Mouse (Mus musculus) kidney, postnatal 14 days (tissue): ENCODE measurements around the gene Ptprn2.

Experiments
- DNase-seq: peaks from one replicate; pipeline ENCODE4 v3.0.0; 2022; ENCODE audit warnings: mixed read lengths

The Ptprn2 gene

DNA sequence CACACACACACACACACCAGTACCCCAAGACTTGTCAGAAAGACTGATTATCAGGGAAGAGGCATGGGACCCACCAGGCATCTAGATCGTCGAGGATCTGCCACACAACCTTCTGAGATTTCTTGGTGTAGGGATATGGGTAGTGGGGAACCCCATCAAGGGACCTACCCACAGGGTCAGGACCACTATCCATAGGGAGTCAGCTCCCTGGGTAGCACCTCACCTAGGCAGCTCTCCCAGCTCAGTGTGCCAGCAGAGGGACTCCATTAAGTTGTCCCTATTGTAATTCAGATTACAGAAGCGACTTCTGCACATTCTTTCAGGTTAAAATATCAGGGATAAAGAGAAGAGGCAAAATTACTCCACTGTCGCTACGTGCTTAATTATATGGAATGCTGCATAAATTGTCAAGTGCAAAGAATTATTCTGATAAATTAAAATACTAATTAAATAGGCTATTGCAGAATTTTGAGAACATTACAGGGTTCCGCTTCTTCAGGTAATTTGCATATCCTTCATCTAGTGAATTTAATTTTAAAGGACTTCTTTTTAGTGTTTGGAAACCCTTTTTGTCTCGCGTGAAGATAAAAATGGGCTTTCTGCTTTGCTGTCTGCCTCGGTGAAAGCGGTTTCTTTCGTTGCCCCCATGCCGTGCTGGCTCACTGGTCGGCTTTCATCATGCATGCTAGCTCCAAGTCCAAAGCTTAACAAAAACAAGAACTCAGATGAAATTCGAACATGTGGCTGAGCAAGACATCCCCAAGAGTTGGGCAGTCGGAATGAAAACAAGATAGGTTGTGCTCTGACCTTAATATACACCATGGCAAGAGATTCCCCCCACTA is 531.5 kb downstream of the Ptprn2 start:
- no peak for DNase-seq

DNA sequence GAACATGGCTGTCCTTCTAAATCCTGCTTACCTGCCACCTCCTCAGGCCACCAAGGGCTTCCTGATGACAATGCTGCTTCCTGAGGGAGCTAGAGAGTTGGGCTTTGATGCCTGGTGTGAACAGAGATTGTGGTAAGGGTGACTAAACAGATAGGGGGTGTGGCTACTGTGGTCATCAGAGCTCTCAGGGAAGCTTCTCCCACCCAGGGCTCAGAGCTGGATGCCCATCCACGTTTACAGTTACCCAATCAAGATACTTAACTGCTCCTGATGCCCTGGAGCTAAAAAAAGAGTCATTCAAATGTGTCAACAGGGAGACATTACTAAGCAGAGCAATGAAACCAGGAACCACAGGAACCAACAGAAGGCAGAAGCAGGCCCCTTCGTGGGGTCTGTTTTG is 532.4 kb downstream of the Ptprn2 start:
- no peak for DNase-seq

DNA sequence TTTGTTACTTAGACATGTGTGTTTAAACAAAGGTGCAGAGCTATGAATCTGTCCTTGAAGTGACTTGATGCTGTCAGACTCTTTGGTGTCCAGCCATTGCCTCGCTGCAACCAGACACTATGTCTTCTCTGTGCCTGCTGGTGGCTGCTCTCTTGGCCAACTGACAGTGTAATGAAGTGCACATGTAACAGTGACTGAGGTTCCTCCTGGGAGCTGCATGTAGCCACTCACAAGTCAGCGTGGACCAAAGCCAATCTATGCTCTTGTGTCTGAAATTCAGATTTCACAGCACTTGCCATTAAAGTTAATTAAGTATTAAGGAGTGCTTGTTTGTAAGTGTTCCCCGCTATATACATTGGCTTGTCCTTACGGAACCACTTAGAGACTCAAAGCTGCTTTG is 537.7 kb downstream of the Ptprn2 start:
- no peak for DNase-seq

DNA sequence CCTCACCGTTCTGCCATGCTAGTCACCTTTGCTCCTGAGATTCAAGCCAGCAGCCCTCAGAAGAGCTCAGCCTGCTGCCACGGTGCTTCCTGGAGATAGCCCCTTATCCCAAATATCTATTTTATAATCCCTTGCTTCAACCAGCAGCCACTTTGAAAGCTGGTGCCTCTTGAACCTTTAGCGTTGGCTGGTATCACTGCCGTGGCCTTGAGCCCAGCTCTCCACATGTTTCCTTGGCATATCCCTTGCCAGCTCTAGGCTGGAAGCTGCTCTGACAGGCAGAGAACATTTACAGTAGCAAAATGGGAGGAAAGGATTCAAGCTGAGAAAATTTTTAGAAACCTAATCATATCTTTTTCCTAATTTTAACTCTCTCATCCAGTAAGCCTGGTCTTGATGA is 539.4 kb downstream of the Ptprn2 start:
- DNase-seq, result no peak

DNA sequence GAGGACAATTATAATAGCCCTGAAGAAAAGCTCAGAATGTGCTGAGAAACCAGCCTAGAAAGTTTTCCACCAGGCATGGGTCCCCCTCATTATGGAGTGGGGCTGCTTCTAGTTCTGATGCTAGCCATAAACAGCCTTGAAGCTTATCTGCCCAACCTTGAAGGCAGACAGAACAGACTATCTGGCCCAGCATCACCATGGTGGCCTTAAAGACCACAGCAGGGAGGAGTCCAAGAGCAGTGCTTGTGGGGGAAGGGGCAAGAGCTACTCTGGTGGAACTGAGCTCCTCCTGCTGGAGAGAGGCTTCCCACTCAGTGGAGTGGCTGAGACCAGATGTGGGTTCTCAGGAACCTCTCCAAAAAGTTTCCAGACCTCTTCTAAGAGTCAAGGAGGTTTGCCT is 540.2 kb downstream of the Ptprn2 start:
- no peak for DNase-seq

DNA sequence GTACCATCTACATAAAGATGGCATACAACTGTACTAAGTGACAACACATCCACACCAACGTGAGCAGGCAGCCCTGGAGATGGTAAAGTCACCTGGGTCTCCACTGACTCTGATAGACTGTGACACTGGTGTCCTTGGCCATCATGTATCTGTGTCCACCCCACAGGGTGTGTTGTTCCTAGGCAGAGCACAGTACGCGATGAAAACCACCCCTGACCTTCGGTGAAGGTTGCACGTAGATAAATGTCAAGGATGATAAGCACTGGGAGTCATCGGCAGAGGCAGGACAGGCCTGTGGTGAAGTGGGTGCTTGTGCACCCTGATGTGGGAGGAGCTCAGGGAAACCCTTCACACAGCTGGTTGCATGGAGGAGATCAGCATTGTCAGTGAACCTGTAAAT is 541.8 kb downstream of the Ptprn2 start:
- DNase-seq, result no peak

DNA sequence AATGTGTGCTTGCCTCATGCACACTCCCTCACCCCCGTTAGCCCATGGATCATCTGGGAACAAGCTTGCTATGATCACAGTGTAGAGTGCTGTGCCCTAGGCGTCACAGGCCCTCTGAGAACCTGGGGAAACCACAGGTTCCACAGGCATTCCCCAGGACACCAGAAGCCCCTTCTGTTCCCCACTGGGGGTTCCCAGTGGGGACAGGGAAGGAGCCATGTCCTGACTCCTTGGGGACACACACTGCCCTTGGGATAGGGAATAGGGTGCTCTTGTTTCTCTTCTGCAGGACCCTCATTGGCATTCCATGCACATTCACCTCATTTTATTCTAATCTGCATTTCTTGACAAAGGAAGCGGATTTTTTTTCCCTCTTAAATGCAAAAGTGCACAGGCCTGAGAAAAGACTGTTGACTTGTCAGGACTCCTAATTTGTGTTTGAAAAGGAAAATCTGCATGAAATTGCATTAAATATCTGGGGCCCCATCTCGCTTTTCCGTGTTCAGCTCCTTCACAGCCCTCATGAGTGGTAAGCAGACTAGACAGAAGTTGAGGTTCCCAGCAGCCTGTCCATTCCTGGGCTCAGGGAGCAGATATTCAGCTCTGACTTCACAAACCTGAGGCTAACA is 542.9 kb downstream of the Ptprn2 start:
- DNase-seq, result no peak

DNA sequence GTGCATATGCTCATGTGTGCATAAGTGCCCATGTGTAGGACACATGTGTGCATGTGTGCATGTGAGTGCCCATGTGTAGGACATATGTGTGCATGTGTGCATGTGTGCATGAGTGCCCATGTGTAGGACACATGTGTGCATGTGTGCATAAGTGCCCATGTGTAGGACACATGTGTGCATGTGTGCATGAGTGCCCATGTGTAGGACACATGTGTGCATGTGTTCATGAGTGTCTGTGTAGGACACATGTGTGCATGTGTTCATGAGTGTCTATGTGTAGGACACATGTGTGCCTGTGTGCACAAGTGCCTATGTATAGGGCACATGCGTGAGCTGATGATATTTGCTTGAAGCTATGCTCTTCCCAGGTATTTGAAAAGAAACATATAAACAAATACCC is 547.7 kb downstream of the Ptprn2 start:
- no peak for DNase-seq

DNA sequence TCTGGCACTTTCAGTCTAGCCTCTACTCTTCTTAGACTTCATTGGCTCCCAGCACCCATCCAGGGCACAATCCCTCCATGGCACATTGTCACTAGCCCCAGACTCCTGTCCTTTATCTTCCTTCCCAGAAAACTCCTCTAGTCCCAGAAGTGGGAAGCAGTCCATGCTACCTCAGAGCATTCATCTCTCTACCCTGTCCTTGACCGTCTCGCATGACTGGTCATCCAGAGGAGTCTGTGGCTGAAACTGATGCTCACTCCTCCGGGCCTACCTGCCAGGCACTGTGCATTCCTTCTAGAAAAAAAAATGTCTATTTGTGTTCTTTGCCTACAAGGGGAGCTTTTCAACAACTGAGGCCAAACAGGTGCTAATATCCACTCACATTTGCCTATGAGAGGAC is 549.0 kb downstream of the Ptprn2 start:
- DNase-seq, result no peak

DNA sequence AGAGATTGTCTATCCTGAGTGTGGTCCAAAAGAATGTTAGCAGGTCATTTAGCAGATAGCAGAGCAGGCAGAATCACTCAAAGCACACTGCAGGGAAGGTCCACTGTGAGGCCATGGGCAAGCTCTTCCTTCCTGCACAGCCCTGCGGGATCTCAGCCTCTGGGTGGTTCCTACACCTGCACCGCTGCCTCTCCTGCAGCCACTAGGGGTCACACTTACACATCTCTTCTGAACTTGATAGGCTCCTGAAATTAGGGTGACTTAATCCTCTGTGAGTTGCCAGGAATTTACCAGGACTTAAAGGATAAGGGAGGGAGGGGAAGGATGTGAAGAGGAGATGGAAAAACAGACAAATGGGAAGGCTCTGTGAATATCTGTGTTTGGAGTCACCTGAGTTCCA is 549.7 kb downstream of the Ptprn2 start:
- peak; percentile 62 for DNase-seq

DNA sequence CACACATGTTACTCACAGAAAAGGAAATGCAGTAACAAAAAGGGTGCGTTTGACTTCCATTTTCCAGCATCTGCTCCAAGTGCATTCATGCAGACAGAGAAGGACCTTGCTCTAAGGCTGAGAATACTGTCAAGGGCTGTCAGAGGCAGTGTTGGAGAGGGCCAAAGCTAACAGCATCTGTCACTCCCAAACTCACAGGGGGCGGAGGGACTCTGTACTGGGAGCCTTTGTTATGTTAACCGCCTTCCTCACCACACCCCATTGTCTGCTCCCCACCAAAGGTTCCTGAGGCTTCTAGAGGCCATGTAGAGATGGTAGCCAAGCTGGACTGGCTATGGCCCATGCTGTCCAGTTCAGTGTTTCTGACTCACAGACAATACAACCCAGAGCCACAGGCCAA is 553.9 kb downstream of the Ptprn2 start:
- DNase-seq, result no peak

DNA sequence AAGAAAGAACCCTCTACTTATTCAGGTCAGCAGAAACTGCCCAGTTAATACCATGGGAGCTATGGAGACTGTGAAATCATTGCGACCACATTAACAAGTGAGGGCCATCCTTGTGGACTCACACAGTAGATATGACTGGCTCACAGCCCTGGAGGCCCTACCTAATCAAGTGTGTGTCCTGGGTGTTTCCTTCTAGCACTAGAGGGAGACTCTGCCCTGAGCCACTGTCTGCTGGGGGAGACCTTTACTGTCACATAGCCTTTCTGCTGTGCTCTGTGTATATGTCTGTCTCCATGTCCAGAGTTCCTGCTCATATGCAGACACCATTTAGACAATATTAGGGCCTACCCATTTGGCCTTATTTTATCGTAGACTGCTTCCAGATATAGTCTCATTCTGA is 555.9 kb downstream of the Ptprn2 start:
- DNase-seq, result no peak

DNA sequence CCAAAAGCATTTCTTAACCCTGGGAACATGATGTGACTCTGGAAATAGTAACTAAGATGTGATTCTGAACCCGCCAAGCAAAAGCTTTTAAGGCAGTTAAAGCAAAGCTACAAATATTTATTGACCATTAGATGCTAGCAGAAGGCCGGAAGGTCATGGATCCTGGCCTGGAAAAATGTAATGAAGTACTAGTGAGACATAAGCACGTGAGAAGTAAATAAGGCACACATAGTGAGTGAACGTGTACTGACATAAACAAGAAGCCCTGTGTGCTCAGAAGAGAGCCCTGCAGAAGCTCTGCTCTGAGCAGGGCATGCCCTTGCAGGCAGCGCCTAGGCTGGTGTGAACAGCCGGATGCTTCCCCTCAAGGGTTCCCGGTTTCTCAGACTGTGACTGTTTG is 557.2 kb downstream of the Ptprn2 start:
- no peak for DNase-seq

DNA sequence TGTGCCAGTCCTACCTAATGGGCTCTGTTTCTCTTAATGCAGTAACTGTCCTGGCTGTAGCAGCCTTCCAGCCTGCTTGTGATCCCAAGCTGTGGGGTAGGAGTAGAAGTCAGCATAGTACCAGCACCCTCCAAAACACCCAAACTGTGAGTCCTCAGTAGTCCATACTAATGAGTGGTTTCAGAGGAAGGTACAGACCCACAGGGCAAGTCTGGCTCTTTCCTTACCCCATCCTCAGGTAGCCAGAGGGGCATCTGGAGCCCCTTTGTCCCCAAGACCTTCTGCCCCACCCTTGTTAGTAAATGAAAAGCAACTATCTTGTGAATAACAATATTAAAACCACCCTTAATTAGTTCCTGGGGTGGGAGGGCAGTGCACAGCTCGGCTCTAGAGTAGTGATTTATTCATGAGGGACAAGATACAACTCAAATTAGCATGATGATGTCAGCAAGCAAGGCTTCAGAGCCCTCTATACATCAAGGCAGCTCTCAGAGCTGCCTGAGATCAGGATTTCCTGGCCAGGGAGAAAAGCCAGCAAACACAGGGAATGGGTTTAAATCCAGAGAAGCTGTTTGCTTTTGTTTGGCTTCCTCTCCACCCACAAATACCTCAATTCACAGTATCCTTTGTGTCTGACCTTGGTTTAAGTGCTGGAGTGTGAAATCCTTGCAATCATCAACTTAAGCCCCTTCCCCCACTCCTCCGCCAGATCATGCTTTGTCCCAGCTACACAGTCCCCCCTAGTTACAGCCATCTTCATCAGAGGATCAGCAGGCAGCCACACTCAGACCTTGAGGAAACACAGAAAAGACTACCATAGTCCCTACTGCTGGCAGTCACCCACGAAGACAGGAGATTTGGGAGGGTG is 562.1 kb downstream of the Ptprn2 start:
- DNase-seq, result no peak

DNA sequence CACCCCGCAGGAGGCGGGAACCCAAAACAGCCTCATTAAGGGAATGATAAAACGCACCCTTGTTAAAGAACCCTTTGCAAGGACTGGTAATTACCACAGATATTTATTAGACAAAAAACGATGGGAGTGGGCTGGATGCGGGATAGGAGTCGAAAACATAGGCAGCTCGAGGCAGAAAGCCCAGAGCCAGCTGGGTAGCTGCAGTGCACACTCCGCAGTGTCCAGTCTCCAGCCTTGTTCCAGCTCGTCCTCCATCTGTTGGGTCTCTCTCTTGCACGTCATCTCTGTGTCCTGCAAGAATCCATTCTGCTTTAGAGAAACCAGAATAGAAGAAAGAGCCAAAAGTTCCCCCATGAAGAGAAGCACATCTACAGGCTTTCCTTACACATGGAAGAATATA is 564.3 kb downstream of the Ptprn2 start:
- no peak for DNase-seq

DNA sequence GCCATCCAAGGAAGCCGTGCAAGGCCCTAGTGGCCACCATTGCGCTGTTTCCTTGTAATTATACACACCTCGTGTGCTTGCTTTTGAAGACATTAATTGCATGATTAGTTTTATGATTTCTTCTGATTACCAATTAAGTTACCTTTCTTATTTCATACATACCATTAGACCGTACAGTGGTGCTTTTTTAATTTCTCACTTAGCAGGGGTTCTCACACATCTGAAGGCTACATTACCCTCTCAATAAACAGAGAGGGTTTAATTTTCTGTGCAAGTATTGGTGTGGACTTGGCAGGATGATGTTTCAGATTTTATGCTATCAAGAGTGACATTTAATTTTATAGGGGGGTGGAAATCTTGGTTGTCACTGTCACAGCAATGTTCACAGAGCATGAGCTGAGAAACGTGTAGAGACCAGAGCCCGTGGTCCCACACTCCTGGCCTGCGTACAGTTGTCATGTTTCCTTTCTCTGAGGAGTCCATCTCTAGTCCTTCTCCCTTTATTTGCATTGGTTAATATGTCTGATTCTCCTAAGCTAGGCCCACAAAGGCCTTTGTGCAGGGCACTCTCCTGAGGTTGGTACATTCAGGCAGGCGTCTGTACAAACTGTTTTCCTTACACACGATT is 567.8 kb downstream of the Ptprn2 start:
- no peak for DNase-seq

DNA sequence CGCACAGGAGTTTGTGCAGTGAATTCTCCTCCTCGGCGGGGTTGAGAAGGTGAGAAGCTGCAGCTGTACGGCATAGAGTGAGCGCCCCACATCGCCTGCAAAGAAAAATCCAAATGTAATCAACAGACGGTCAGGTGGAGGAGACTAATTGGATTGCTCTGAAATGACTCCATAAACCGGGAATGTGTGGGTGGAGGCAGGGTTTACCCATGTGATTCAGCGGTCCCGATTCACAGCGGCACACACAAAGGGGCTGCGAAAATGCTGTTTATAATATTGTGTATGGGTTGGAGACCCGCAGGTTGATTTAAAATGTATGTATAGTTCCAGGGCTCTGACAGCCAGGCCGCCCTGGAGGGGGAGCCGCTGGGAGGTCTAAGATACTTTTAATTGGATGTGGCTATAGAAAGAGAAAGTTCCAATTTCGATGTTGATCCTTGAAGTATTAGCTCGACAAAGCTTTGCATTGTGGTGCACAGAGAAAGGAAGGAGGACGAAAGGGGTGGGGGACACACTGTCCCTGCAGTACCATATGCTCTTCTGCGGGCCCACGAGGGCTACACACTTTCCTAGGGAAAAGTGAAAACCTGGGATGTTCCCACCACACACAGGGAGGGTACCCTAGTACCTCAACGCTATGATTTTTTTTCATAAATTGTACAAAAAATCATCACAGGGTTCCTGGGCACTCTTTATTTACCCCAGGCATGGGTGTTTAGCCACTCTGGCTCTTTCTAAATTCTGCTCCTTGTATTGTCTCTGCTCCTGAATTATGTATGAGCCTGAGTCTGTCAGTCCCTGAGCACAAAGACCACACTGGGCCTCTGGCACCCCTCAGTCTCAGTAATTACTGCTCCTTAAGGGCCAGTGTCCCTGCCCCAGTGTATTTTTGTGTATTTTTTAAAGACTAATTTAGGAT is 568.6 kb downstream of the Ptprn2 start:
- DNase-seq, result no peak

DNA sequence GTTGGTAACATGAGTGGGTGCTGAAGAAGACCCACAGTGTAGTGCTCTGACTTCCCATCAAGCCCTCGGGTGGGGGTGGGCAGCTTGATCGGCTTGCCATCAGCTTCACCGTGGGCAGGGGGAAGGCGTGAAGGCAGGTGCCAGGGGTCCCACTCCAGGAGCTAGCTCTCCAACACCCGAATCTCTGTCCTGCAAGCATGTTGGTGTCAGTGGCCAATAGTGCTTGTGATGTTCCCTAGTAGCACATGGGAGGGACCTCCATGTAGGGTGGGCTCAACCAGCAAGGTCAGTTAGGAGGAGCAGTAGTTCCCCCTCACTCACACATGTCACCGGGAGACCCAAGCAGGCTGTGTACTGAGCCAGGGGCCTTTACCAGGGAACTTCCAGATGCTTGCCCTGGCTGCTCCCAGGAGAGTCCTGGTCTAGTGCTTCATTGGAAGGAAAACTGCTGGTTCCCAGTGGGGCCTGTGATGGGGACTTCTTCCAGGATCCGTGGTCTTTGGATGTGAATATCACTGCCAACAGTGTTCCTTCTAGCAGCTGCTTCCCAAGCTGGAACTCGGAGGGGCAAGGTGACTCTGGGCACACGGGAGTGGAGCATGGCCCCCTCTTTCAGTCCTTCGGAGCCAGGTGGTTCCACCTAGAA is 569.5 kb downstream of the Ptprn2 start:
- DNase-seq, result no peak

DNA sequence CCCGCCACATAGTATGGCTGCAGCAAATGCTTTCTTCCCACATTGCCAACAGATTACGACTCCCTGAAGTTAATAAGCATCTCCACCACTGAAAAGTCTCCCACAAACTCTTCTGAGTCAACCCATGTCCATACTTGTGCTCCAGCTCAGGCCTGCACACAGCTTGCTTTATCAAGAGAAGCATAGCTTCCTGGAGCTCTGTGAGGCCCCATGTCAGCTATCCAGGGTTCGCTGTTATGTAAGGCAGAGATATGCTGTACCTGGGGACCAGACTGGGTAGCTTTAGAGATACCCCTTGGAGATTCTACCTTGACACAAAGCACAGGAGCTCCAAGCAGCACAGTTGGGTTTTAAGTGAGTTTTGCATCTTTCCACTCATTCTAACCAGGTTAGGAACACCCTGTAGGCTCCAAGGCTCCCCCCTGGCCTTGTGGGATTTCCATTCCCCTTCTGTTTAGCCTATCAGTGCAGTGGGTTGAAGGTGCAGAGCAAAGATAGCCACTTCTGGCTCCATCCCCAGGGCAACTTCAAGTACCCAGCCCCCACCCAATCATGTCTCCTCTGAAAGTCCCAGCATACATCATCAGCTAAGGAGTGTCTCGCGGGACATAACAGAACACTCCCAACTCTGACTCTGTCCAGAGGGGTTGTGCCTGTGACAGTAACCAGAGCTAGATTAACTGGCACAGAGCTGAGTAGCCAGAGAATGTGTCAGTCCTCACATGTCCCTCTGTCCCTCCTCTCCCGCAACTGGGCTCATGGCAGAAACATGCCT is 572.9 kb downstream of the Ptprn2 start:
- no peak for DNase-seq

DNA sequence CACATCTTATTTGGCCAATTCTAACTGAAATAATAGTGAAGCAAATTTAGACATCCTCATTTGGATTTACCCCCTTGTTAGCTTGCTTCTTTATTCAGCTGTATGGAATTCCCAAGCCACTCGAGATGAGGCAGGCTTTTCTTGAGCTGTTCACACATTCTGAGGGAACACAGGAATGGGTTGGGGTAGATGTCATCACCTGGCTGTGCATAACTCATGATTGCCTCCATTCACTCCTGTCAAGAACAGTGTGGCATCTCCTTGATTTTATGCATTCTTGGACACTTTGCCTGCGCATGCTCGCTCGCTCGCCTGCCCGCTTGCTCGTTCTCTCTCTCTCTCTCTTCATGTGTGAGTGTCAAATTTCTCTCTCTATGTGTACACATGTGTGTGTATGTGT is 573.5 kb downstream of the Ptprn2 start:
- no peak for DNase-seq

DNA sequence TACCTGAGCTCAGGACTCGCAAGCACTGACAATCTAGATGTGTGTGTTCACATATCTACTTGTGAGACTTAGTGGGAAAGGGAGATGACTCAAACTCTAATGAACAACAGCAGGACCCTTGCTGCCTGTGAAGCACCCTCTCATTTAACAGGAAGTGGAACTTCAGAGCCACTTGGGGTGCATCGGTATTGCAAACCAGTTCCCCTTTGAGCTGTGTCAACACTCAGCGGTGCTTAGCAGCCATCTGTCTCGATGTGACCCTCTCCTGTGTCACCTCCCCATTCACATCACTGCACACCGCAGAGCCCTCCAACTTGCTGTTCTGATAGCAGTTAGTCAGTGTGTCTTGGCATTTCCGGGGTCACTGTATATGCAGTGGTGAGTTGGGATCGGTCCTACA is 592.1 kb downstream of the Ptprn2 start:
- DNase-seq, result no peak
